Mouse (Mus musculus): ENCODE data around the gene Ifi202b. TPM values are rescaled to one million over a fixed set of nuclear protein-coding genes. Genes with fewer than 3 reads are reported as not detected.
"Not testable (repeated sequence)": the region's sequence is repeated elsewhere in the genome, so short reads cannot be mapped to it uniquely, and the experiment has no call there.

Gene Ifi202b
- total and polyA plus RNA-seq, 2 experiments from 2014 or later = 0.28 TPM; not detected in 1

- no peak overlapping the region for H3K27ac ChIP-seq
- no peaks in the 10 kb centered on the region for H3K9me3 ChIP-seq (ENCODE audit: low read length)
- no peak overlapping the region for H3K4me3 ChIP-seq (ENCODE audit: low read length)
- no peaks in the 10 kb centered on the region for H3K4me1 ChIP-seq (ENCODE audit: insufficient read depth, low read length)
- no peak overlapping the region for H3K9ac ChIP-seq (replicated peaks; ENCODE audit: low read length)
- DNase-seq (ENCODE audit: low spot score) (peak; percentile 3), ATAC-seq (no peak)
- H3K4me2 ChIP-seq (ENCODE audit: low read depth, low read length) = no peak overlapping the region
- no peaks in the 10 kb centered on the region for H3K27me3 ChIP-seq (ENCODE audit: insufficient read depth, low read length)
- no peaks in the 10 kb centered on the region for H3K36me3 ChIP-seq (ENCODE audit: insufficient read depth, low read length)
- no peak for TF ChIP-seq CTCF (IDR thresholded peaks at IDR 0.05; ENCODE audit: low read depth)
Measured at GRCm38 (mm10) chr1:173973111-173973510, 9.4 kb downstream of the Ifi202b start.

DNA sequence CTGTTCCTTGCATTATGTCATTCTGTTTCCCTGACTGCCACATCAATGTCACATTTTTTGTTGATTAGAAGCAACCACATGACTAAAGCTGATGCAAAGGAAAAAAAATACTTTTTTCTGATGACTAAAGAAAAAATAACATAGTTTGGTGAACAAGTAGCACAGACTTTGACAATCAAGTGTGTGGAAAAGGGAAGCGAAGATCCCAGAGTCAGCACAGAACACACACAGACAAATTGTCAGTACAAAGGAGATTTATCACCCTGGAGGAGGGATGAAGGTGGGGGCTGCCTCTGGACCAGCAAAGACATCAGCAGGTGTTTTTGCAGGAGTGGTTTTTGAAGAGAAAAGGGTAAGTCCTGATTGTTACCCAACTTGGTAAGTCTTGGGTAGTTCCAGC, 21.1 kb downstream of the Ifi202b start:
- 93% methylated on average over 1 of the region's 1 CpGs for WGBS
- not testable (repeated sequence) for ATAC-seq; DNase-seq (ENCODE audit: low spot score); H3K4me2 ChIP-seq (ENCODE audit: low read depth, low read length); H3K4me3 ChIP-seq (ENCODE audit: low read length); H3K27me3 ChIP-seq (ENCODE audit: insufficient read depth, low read length); H3K27ac ChIP-seq; H3K9me3 ChIP-seq (ENCODE audit: low read length); H3K4me1 ChIP-seq (ENCODE audit: insufficient read depth, low read length); H3K9ac ChIP-seq (replicated peaks; ENCODE audit: low read length); H3K36me3 ChIP-seq (ENCODE audit: insufficient read depth, low read length)

DNA sequence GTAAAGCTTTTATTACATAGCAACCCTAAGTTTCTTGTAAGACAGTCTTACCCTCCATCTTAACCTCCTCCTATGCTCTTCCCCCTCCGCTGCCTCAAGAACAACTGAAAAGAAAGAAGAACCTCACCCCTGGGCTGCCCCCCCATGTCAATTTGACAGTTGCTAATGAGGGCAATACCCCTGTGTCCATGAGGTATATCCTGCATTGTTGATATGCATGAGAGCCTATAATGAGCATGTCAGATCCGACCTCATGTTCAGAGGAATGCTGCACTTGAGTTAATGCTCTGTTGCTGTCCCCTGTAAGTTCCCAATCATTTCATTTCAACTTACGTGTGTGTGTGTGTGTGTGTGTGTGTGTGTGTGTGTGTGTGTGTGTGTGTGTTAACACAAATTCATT, 22.5 kb downstream of the Ifi202b start:
- H3K27me3 ChIP-seq (ENCODE audit: insufficient read depth, low read length); H3K9ac ChIP-seq (replicated peaks; ENCODE audit: low read length); H3K4me3 ChIP-seq (ENCODE audit: low read length); H3K4me1 ChIP-seq (ENCODE audit: insufficient read depth, low read length); H3K4me2 ChIP-seq (ENCODE audit: low read depth, low read length); ATAC-seq; H3K27ac ChIP-seq; DNase-seq (ENCODE audit: low spot score); H3K36me3 ChIP-seq (ENCODE audit: insufficient read depth, low read length); H3K9me3 ChIP-seq (ENCODE audit: low read length): not testable (repeated sequence)
- whole genome bisulfite sequencing = 41% methylated on average over 3 of the region's 3 CpGs

- 73% methylated on average over 3 of the region's 3 CpGs for WGBS
- not testable (repeated sequence) for ATAC-seq; H3K4me3 ChIP-seq (ENCODE audit: low read length); H3K4me2 ChIP-seq (ENCODE audit: low read depth, low read length); H3K9me3 ChIP-seq (ENCODE audit: low read length); H3K4me1 ChIP-seq (ENCODE audit: insufficient read depth, low read length); H3K36me3 ChIP-seq (ENCODE audit: insufficient read depth, low read length); H3K9ac ChIP-seq (replicated peaks; ENCODE audit: low read length); H3K27me3 ChIP-seq (ENCODE audit: insufficient read depth, low read length); DNase-seq (ENCODE audit: low spot score); H3K27ac ChIP-seq
Measured at GRCm38 (mm10) chr1:173955839-173956527, 26.6 kb downstream of the Ifi202b start.

DNA sequence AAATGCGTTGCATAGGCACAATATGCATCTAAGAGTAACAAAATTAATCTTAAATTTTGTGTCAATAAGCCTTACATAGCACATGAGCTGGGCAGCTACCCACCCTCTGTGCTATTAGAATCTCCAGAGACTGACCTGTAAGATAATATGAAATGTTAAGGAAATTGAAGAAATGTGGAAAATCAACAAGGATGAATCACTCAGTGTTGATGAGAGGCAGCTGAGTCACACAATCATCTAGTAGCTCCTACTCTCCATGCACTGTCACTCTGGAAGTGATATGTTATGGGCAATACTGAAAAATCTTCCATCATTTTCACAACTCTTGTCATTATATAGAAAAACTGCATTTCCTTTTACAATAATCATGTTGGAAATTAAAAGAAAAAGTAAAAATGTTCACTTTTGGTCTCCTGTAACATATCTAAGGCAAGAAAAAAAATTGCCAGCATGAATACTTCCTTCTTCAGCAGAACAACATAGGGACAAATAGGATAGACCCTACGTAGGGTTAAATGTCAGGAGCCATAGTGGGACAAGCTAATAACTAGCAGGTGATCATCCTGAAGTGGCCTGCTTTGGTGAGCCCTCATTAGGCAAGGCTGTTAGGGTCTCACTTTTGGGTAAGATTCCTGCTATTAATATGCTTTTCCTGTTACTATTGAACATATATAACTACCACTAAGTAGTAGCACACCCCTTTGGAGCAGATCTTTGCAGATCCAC, 27.3 kb downstream of the Ifi202b start:
- Histone ChIP-seq H3K36me3 (ENCODE audit: insufficient read depth, low read length) (no peaks in the 10 kb centered on the region), H3K27me3 (ENCODE audit: insufficient read depth, low read length) (no peaks in the 10 kb centered on the region), H3K4me1 (ENCODE audit: insufficient read depth, low read length) (no peaks in the 10 kb centered on the region), H3K9ac (replicated peaks; ENCODE audit: low read length) (no peak overlapping the region), H3K27ac (no peak overlapping the region), H3K9me3 (ENCODE audit: low read length) (no peaks in the 10 kb centered on the region), H3K4me3 (ENCODE audit: low read length) (no peak overlapping the region), H3K4me2 (ENCODE audit: low read depth, low read length) (no peak overlapping the region)
- ATAC-seq (no peak), DNase-seq (ENCODE audit: low spot score) (no peak)
- 87% methylated on average over 2 of the region's 2 CpGs for WGBS
- TF ChIP-seq CTCF (IDR thresholded peaks at IDR 0.05; ENCODE audit: low read depth) = no peak

DNA sequence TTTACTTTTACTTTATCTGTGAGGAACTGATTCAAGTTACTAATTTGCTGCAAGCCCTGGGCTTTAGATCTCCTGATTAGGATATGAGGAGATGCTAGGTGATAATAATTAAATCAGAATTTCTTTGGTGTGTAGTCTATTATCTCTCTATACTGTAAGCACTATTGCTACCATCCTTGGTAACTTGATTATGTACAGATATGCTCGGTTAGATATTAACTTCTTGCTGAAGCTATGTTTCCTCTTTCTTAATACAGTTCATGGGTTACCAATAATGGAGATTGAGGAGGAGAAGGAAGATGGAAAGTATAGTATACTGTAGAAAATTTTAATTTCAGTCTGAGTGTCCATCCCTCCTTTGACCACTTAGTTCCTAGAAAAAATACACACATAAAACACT, 29.0 kb downstream of the Ifi202b start:
- no peak overlapping the region for H3K9ac ChIP-seq (replicated peaks; ENCODE audit: low read length)
- H3K36me3 ChIP-seq (ENCODE audit: insufficient read depth, low read length) = no peaks in the 10 kb centered on the region
- H3K9me3 ChIP-seq (ENCODE audit: low read length) = no peaks in the 10 kb centered on the region
- H3K4me2 ChIP-seq (ENCODE audit: low read depth, low read length) = no peak overlapping the region
- no peak for TF ChIP-seq CTCF (IDR thresholded peaks at IDR 0.05; ENCODE audit: low read depth)
- H3K4me3 ChIP-seq (ENCODE audit: low read length) = no peak overlapping the region
- no peaks in the 10 kb centered on the region for H3K4me1 ChIP-seq (ENCODE audit: insufficient read depth, low read length)
- no peak for ATAC-seq
- H3K27me3 ChIP-seq (ENCODE audit: insufficient read depth, low read length) = no peaks in the 10 kb centered on the region
- no peak for DNase-seq (ENCODE audit: low spot score)
- no peak overlapping the region for H3K27ac ChIP-seq
- 86% methylated on average over 1 of the region's 1 CpGs for WGBS

- H3K36me3 ChIP-seq (ENCODE audit: insufficient read depth, low read length); H3K27me3 ChIP-seq (ENCODE audit: insufficient read depth, low read length); DNase-seq (ENCODE audit: low spot score); H3K27ac ChIP-seq; H3K4me2 ChIP-seq (ENCODE audit: low read depth, low read length); H3K9me3 ChIP-seq (ENCODE audit: low read length); H3K4me3 ChIP-seq (ENCODE audit: low read length); ATAC-seq; H3K4me1 ChIP-seq (ENCODE audit: insufficient read depth, low read length); H3K9ac ChIP-seq (replicated peaks; ENCODE audit: low read length): not testable (repeated sequence)
- WGBS = 89% methylated on average over 2 of the region's 2 CpGs
Measured at GRCm38 (mm10) chr1:173949044-173949443, 33.5 kb downstream of the Ifi202b start.

GRCm38 (mm10) chr1:173942780-173943066, 39.8 kb downstream of the Ifi202b start:
- not testable (repeated sequence) for H3K4me1 ChIP-seq (ENCODE audit: insufficient read depth, low read length); H3K4me2 ChIP-seq (ENCODE audit: low read depth, low read length); H3K27me3 ChIP-seq (ENCODE audit: insufficient read depth, low read length); H3K4me3 ChIP-seq (ENCODE audit: low read length); H3K36me3 ChIP-seq (ENCODE audit: insufficient read depth, low read length); DNase-seq (ENCODE audit: low spot score); H3K9me3 ChIP-seq (ENCODE audit: low read length); H3K9ac ChIP-seq (replicated peaks; ENCODE audit: low read length); H3K27ac ChIP-seq
- 0 out of 2 replicates have a peak, but pooled peaks have one; percentile 53 for ATAC-seq

- not testable (repeated sequence) for H3K4me3 ChIP-seq (ENCODE audit: low read length); H3K9ac ChIP-seq (replicated peaks; ENCODE audit: low read length); H3K27ac ChIP-seq; H3K36me3 ChIP-seq (ENCODE audit: insufficient read depth, low read length); H3K9me3 ChIP-seq (ENCODE audit: low read length); H3K4me2 ChIP-seq (ENCODE audit: low read depth, low read length); H3K27me3 ChIP-seq (ENCODE audit: insufficient read depth, low read length); DNase-seq (ENCODE audit: low spot score); H3K4me1 ChIP-seq (ENCODE audit: insufficient read depth, low read length); ATAC-seq
- 62% methylated on average over 3 of the region's 3 CpGs for WGBS
Measured at GRCm38 (mm10) chr1:173941924-173942779, 40.4 kb downstream of the Ifi202b start, which contains the start of the genes Mndal and Ifi203. TSS of gene Mndal (minus strand) at chr1:173942491. TSS of gene Ifi203 (minus strand) at chr1:173942672.
